Mouse (Mus musculus) limb, embryonic 15.5 days (tissue): ENCODE data around the gene Olfr303. TPM values are rescaled to one million over a fixed set of nuclear protein-coding genes. Genes with fewer than 3 reads are reported as not detected.
"Not testable (repeated sequence)": the region's sequence is repeated elsewhere in the genome, so short reads cannot be mapped to it uniquely, and the experiment has no call there.

ENCODE experiments used
- ATAC-seq: fragments of 200-750 bp; cut with Nextera tagmentation; 2 replicates; pipeline ENCODE4 v1.8.0; 2017; ENCODE audit warnings: low read depth, moderate TSS enrichment; ENCODE audit not compliant: insufficient number of reproducible peaks, low FRiP score, low TSS enrichment
- H3K27ac ChIP-seq: fragments of 300-500 bp; sonication (generic); 2 replicates; pipeline ENCODE4 v1.5.1; 2015; ENCODE audit warnings: moderate library complexity, mild to moderate bottlenecking, inconsistent platforms
- H3K27me3 ChIP-seq: fragments of 300-500 bp; sonication (generic); 2 replicates; pipeline ENCODE4 v1.6.1; 2015; ENCODE audit warnings: inconsistent platforms
- H3K36me3 ChIP-seq: fragments of 300-500 bp; sonication (generic); 2 replicates; pipeline ENCODE4 v1.6.1; 2015; ENCODE audit warnings: inconsistent platforms
- H3K4me1 ChIP-seq: fragments of 300-500 bp; sonication (generic); 2 replicates; pipeline ENCODE4 v1.6.1; 2015; ENCODE audit warnings: inconsistent platforms
- H3K4me2 ChIP-seq: fragments of 300-500 bp; sonication (generic); 2 replicates; pipeline ENCODE4 v1.6.1; 2015; ENCODE audit warnings: mild to moderate bottlenecking, inconsistent platforms
- H3K4me3 ChIP-seq: fragments of 300-500 bp; sonication (generic); 2 replicates; pipeline ENCODE4 v1.5.1; 2015; ENCODE audit warnings: mild to moderate bottlenecking, inconsistent platforms
- H3K9ac ChIP-seq: fragments of 300-500 bp; sonication (generic); 2 replicates; pipeline ENCODE4 v1.6.1; 2015; ENCODE audit warnings: inconsistent platforms
- H3K9me3 ChIP-seq: fragments of 300-500 bp; sonication (generic); 2 replicates; pipeline ENCODE4 v1.6.1; 2016; ENCODE audit warnings: inconsistent platforms
- WGBS: fragments of 180-500 bp; shearing (Covaris S2); methylation state at CpG from one replicate; pipeline ENCODE4 v1.1.7; 2015; 5-methylcytosine and 5-hydroxymethylcytosine counted together
- polyA plus RNA-seq: library from polyadenylated mRNA; unstranded; fragments of >200 nt; fragmentation: Nextera tagmentation; extraction: Ambion mirVana; gene quantifications from 2 replicates; pipeline ENCODE4 v1.2.1, GENCODE M21; 2015

Olfr303 gene
- polyA plus RNA-seq: not detected in 2 replicates

- H3K4me3 ChIP-seq: no peak within 1 kb of the TSS
- no peak for ATAC-seq
- H3K36me3 ChIP-seq: no peaks in the 10 kb centered on the region
- H3K27me3 ChIP-seq: no peaks in the 10 kb centered on the region
- no peak within 1 kb of the TSS for H3K4me2 ChIP-seq
- H3K27ac ChIP-seq: no peak within 1 kb of the TSS
- no peaks in the 10 kb centered on the region for H3K4me1 ChIP-seq
- no peaks in the 10 kb centered on the region for H3K9me3 ChIP-seq
- no peak within 1 kb of the TSS for H3K9ac ChIP-seq
These were observed at the start of gene Olfr303 for GRCm38 (mm10) chr7:86397689-86398088. TSS of gene Olfr303 (minus strand) at chr7:86397789.

- H3K27me3 ChIP-seq: no peaks in the 10 kb centered on the region
- no peak within 1 kb of the TSS for H3K4me3 ChIP-seq
- H3K4me2 ChIP-seq: no peak within 1 kb of the TSS
- no peaks in the 10 kb centered on the region for H3K4me1 ChIP-seq
- no peak for ATAC-seq
- no peak within 1 kb of the TSS for H3K9ac ChIP-seq
- H3K36me3 ChIP-seq: no peaks in the 10 kb centered on the region
- H3K9me3 ChIP-seq: no peaks in the 10 kb centered on the region
- 76% methylated on average over 2 of the region's 2 CpGs for WGBS
- H3K27ac ChIP-seq: no peak within 1 kb of the TSS
These were observed 6.0 kb upstream of the Olfr303 start, which contains the start of gene Olfr301 for GRCm38 (mm10) chr7:86403546-86403945. TSS of gene Olfr301 (plus strand) at chr7:86403846.

GRCm38 (mm10) chr7:86386558-86386957 is 11.0 kb downstream of the Olfr303 start, which contains the start of gene Olfr304:
TSS of gene Olfr304 (minus strand) at chr7:86386658.
- Histone ChIP-seq H3K4me1 (no peaks in the 10 kb centered on the region), H3K4me3 (no peak within 1 kb of the TSS), H3K27me3 (no peaks in the 10 kb centered on the region), H3K36me3 (no peaks in the 10 kb centered on the region), H3K27ac (no peak within 1 kb of the TSS), H3K4me2 (no peak within 1 kb of the TSS), H3K9me3 (no peaks in the 10 kb centered on the region), H3K9ac (no peak within 1 kb of the TSS)
- 70% methylated on average over 1 of the region's 1 CpGs for WGBS
- ATAC-seq: no peak

GRCm38 (mm10) chr7:86385769-86386168 is 11.8 kb downstream of the Olfr303 start:
- H3K4me2 ChIP-seq: no peak overlapping the region
- 67% methylated on average over 3 of the region's 3 CpGs for WGBS
- H3K9ac ChIP-seq: no peak overlapping the region
- no peak for ATAC-seq
- H3K4me1 ChIP-seq: no peaks in the 10 kb centered on the region
- no peak overlapping the region for H3K4me3 ChIP-seq
- no peak overlapping the region for H3K27ac ChIP-seq
- no peaks in the 10 kb centered on the region for H3K27me3 ChIP-seq
- no peaks in the 10 kb centered on the region for H3K9me3 ChIP-seq
- no peaks in the 10 kb centered on the region for H3K36me3 ChIP-seq

GRCm38 (mm10) chr7:86366828-86367227 is 30.8 kb downstream of the Olfr303 start, which contains the start of gene Olfr305:
TSS of gene Olfr305 (minus strand) at chr7:86366928.
- H3K9me3 ChIP-seq: no peaks in the 10 kb centered on the region
- no peak within 1 kb of the TSS for H3K4me3 ChIP-seq
- no peaks in the 10 kb centered on the region for H3K4me1 ChIP-seq
- H3K27ac ChIP-seq: no peak within 1 kb of the TSS
- ATAC-seq: no peak
- H3K27me3 ChIP-seq: no peaks in the 10 kb centered on the region
- H3K9ac ChIP-seq: no peak within 1 kb of the TSS
- H3K36me3 ChIP-seq: no peaks in the 10 kb centered on the region
- WGBS: 83% methylated on average over 1 of the region's 1 CpGs
- no peak within 1 kb of the TSS for H3K4me2 ChIP-seq

- 85% methylated on average over 9 of the region's 9 CpGs for WGBS
These were observed 51.3 kb downstream of the Olfr303 start for GRCm38 (mm10) chr7:86346296-86346695.

GRCm38 (mm10) chr7:86344253-86344652 is 53.3 kb downstream of the Olfr303 start:
- Histone ChIP-seq H3K4me1 (no peaks in the 10 kb centered on the region), H3K36me3 (no peaks in the 10 kb centered on the region), H3K4me2 (no peak overlapping the region), H3K9ac (no peak overlapping the region), H3K27me3 (no peaks in the 10 kb centered on the region), H3K27ac (no peak overlapping the region), H3K4me3 (no peak overlapping the region), H3K9me3 (no peaks in the 10 kb centered on the region)
- WGBS: 70% methylated on average over 3 of the region's 3 CpGs
- no peak for ATAC-seq

More at GRCm38 (mm10) chr7:86346296-86346695, 51.3 kb downstream of the Olfr303 start:
- H3K27me3 ChIP-seq, H3K4me3 ChIP-seq, H3K36me3 ChIP-seq, H3K4me1 ChIP-seq, H3K9me3 ChIP-seq, ATAC-seq, H3K9ac ChIP-seq, H3K4me2 ChIP-seq, H3K27ac ChIP-seq: not testable (repeated sequence)

GRCm38 (mm10) chr7:86342881-86343565 is 54.6 kb downstream of the Olfr303 start:
- Histone ChIP-seq H3K4me1 (no peaks in the 10 kb centered on the region), H3K4me2 (no peak overlapping the region), H3K27me3 (no peaks in the 10 kb centered on the region), H3K36me3 (no peaks in the 10 kb centered on the region), H3K4me3 (no peak overlapping the region), H3K9me3 (no peaks in the 10 kb centered on the region), H3K9ac (no peak overlapping the region), H3K27ac (no peak overlapping the region)
- no peak for ATAC-seq
- WGBS: 66% methylated on average over 14 of the region's 14 CpGs

Other genes with a start within 250 kb of the Olfr303 start
- not detected in 2 replicates for gene Vmn2r75, start 226.0 kb downstream of the Olfr303 start, polyA plus RNA-seq
- gene Vmn2r76, start 151.5 kb downstream of the Olfr303 start, polyA plus RNA-seq: not detected in 2 replicates
- gene Olfr310, start 120.6 kb downstream of the Olfr303 start, polyA plus RNA-seq: not detected in 2 replicates
- not detected in 2 replicates for gene Olfr309, start 84.1 kb downstream of the Olfr303 start, polyA plus RNA-seq
- not detected in 2 replicates for gene Olfr308, start 72.2 kb downstream of the Olfr303 start, polyA plus RNA-seq
- gene Olfr307, start 60.2 kb downstream of the Olfr303 start, polyA plus RNA-seq: not detected in 2 replicates
- not detected in 2 replicates for gene Olfr305, start 30.9 kb downstream of the Olfr303 start, polyA plus RNA-seq
- not detected in 2 replicates for gene Olfr304, start 11.1 kb downstream of the Olfr303 start, polyA plus RNA-seq
- gene Olfr301, start 6.1 kb upstream of the Olfr303 start, polyA plus RNA-seq: not detected in 2 replicates
- gene Olfr299, start 62.1 kb upstream of the Olfr303 start, polyA plus RNA-seq: not detected in 2 replicates
- not detected in 2 replicates for gene Olfr298, start 94.7 kb upstream of the Olfr303 start, polyA plus RNA-seq
- gene Olfr297, start 122.2 kb upstream of the Olfr303 start, polyA plus RNA-seq: not detected in 2 replicates
- gene Olfr295, start 186.1 kb upstream of the Olfr303 start, polyA plus RNA-seq: not detected in 2 replicates
- not detected in 2 replicates for gene Olfr294, start 218.9 kb upstream of the Olfr303 start, polyA plus RNA-seq